Mouse (Mus musculus) neural tube, embryonic 15.5 days (tissue): ENCODE measurements around the gene Ctcf. TPM values are rescaled to one million over a fixed set of nuclear protein-coding genes. Genes with fewer than 3 reads are reported as not detected.

Source experiments
- ATAC-seq: fragments of 200-750 bp; cut with Nextera tagmentation; 2 replicates; pipeline ENCODE4 v1.8.0; 2017; ENCODE audit warnings: mild to moderate bottlenecking, moderate TSS enrichment, moderate library complexity; ENCODE audit not compliant: low FRiP score
- H3K27ac ChIP-seq: fragments of 300-500 bp; sonication (generic); replicated peaks from 2 replicates; pipeline ENCODE4 v1.5.1; 2015; ENCODE audit warnings: mild to moderate bottlenecking, inconsistent platforms
- H3K27me3 ChIP-seq: fragments of 300-500 bp; sonication (generic); replicated peaks from 2 replicates; pipeline ENCODE4 v1.6.1; 2015; ENCODE audit warnings: inconsistent platforms
- H3K36me3 ChIP-seq: fragments of 300-500 bp; sonication (generic); 2 replicates; pipeline ENCODE4 v1.6.1; 2015; ENCODE audit warnings: inconsistent platforms
- H3K4me1 ChIP-seq: fragments of 300-500 bp; sonication (generic); 2 replicates; pipeline ENCODE4 v1.6.1; 2015; ENCODE audit warnings: inconsistent platforms
- H3K4me2 ChIP-seq: fragments of 300-500 bp; sonication (generic); 2 replicates; pipeline ENCODE4 v1.6.1; 2015; ENCODE audit warnings: inconsistent platforms, mild to moderate bottlenecking, moderate library complexity
- H3K4me3 ChIP-seq: fragments of 300-500 bp; sonication (generic); replicated peaks from 2 replicates; pipeline ENCODE4 v1.5.1; 2015; ENCODE audit warnings: mild to moderate bottlenecking, inconsistent platforms
- H3K9ac ChIP-seq: fragments of 300-500 bp; sonication (generic); replicated peaks from 2 replicates; pipeline ENCODE4 v1.6.1; 2015; ENCODE audit warnings: mild to moderate bottlenecking, inconsistent platforms
- H3K9me3 ChIP-seq: fragments of 300-500 bp; sonication (generic); replicated peaks from 2 replicates; pipeline ENCODE4 v1.6.1; 2016; ENCODE audit warnings: inconsistent platforms
- WGBS: fragments of 180-500 bp; shearing (Covaris S2); methylation state at CpG from one replicate; pipeline ENCODE4 v1.1.7; 2015; ENCODE audit warnings: mixed read lengths; 5-methylcytosine and 5-hydroxymethylcytosine counted together
- polyA plus RNA-seq: library from polyadenylated mRNA; unstranded; fragments of >200 nt; fragmentation: Nextera tagmentation; extraction: Ambion mirVana; gene quantifications from 2 replicates; pipeline ENCODE4 v1.2.1, GENCODE M21; 2015

Gene Ctcf
- polyA plus RNA-seq, 1 experiment from 2014 or later = 87.0 TPM

DNA sequence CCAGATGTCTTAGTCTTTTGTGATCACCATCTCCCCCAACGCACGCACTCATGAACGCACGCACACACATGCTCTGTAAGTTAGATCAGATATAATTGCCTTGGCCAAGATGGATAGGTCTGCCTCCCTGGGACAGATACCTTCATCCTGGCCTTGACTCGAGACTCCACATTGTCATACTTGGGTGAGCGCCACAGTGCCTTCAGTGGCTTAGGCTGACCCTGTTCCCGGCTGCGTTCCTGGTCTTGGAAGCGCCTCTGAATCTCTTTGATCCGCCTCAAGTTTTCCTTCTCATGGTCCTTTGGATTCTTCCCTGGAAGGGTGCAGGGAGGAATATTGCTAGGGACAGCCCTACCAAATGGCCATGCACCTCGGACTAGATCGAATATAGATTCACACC, 70.1 kb downstream of the Ctcf start:
- Histone ChIP-seq H3K27ac (no peak overlapping the region), H3K9ac (no peak overlapping the region), H3K36me3 (peaks cover 16% of the 10 kb centered on the region), H3K9me3 (no peaks in the 10 kb centered on the region), H3K4me1 (peaks cover 38% of the 10 kb centered on the region), H3K27me3 (no peaks in the 10 kb centered on the region), H3K4me2 (peak overlapping the region; percentile 99; the same call in 1 of the 2 replicates), H3K4me3 (no peak overlapping the region)
- 83% methylated on average over 12 of the region's 12 CpGs for WGBS
- ATAC-seq = no peak

DNA sequence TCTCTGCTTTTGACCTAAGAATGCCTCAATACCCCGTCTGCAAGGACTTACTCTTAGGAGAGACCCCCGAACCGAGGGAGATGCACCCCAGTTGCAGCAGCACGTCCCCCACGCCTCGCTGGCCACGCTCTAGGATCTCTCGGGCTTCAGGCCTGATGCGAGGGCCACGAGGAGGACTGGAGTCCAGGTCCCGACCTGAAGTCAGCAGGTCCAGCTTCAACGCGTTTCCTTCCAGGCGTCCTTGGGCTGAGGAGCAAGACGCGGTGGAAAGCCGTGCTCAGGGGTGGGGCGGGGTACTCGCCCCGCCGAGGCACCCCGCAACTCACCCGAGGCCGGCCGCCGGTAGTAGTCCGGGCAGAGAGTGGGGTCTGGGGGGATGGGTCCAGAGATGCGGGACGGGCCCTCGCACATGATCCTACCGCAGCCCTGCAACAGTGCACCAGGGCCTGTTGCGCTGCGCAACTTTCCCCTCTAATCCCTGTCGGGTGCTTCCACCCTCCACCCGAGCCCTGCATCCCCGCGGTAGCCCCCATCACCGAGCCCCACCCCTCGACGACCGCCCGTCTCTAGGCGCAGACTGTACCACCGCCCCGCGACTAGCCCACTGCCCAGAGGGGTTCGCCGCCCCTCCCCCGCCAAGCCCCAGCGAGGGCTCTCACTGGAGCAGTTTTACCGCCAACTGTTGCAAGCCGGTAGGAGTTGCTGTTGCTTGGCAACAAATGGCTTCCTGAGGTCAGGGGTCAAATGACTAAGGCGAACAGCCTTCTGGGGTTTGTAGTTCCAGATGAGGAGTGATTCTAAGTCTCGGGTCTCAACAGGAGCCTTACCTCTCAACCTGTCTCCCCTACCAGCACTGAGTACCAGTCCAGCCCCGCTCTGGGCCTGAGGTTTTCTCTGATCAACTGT, 71.4 kb downstream of the Ctcf start, which contains the start of the genes 4933405L10Rik and Enkd1:
Gene 4933405L10Rik (plus strand): TSS at position 158 of the 906 bp plus-strand sequence.
Gene Enkd1 (minus strand): TSS at position 713 of the 906 bp plus-strand sequence.
- Histone ChIP-seq H3K4me3 (peak within 1 kb of the TSS; percentile 81), H3K9ac (peak within 1 kb of the TSS; percentile 59), H3K27ac (no peak within 1 kb of the TSS), H3K4me1 (peaks cover 27% of the 10 kb centered on the region), H3K36me3 (peaks cover 16% of the 10 kb centered on the region), H3K9me3 (no peaks in the 10 kb centered on the region), H3K27me3 (no peaks in the 10 kb centered on the region), H3K4me2 (peak within 1 kb of the TSS; percentile 99)
- ATAC-seq = peak; percentile 78
- 1% methylated on average over 53 of the region's 55 CpGs for WGBS

DNA sequence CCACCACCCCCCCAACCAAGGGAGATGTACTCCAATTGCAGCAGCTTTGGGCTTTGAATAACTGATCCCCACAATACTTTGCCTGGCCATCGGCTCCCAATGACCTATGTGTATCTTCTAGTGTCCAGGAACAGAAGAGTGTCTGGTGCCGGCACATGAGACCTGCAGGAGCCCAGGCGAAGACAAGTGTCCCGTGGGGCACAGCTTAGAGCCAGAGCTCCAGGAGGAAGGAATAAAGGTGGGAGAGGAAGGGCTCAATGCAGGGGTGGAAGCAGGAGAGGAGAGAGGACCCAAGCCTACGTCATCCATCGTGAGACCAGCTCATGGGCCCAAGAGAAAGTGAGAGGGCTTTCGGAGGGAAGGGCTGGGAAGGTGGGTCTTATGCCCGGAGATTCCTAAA, 72.3 kb downstream of the Ctcf start:
- Histone ChIP-seq H3K9me3 (no peaks in the 10 kb centered on the region), H3K4me2 (no peak overlapping the region), H3K27me3 (no peaks in the 10 kb centered on the region), H3K36me3 (0 out of 2 replicates have a peak, but pooled peaks cover 8% of the 10 kb centered on the region), H3K27ac (no peak overlapping the region), H3K9ac (no peak overlapping the region), H3K4me3 (0 out of 2 replicates have a peak overlapping the region, but pooled peaks have one; percentile 81), H3K4me1 (peaks cover 20% of the 10 kb centered on the region)
- no peak for ATAC-seq
- WGBS = 97% methylated on average over 8 of the region's 8 CpGs

DNA sequence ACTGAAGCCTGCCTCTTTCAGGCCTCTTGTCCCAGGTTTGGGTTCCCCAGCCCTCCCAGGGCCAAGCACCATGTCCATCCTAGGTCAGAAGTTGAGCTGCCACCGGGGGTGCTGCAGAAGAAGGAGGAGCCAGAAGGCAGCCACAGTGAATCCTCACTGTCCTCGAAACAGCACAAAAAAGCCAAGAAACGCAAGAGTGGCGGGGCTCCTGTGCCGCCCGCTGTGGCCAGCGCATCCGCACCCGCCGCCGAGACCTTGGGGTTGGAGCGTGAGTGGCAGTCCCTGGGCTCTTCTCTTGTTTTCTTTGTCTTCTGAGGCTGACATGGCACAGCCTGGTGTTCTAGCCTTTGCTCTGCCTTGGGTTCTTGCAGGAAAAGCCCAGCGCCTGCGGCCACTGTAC, 72.9 kb downstream of the Ctcf start:
- Histone ChIP-seq H3K4me2 (no peak overlapping the region), H3K4me1 (peaks cover 20% of the 10 kb centered on the region), H3K9me3 (no peaks in the 10 kb centered on the region), H3K9ac (no peak overlapping the region), H3K27me3 (no peaks in the 10 kb centered on the region), H3K27ac (no peak overlapping the region), H3K4me3 (no peak overlapping the region), H3K36me3 (0 out of 2 replicates have a peak, but pooled peaks cover 2% of the 10 kb centered on the region)
- ATAC-seq = no peak
- 81% methylated on average over 14 of the region's 14 CpGs for WGBS

DNA sequence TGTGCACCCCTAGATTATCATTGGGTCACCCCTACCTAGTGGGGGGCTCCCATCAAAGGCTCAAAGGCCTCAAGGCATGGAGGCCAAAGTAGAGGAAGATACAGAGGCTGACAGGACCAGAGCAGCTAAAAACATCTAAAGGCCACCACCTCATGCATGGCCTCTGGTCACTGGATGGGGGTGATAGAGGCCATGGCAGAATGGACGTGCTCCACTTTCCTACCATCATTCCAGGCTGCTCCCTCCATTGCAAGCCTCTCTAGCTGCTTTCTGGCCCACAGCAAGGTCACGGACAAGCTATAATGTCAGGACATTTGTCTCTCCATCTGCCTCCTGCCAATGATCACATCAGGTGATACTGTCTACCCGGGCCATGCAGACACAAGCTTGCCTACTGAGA, 75.9 kb downstream of the Ctcf start:
- Histone ChIP-seq H3K4me1 (peaks cover 9% of the 10 kb centered on the region), H3K9ac (no peak overlapping the region), H3K27ac (no peak overlapping the region), H3K27me3 (no peaks in the 10 kb centered on the region), H3K36me3 (peaks cover 13% of the 10 kb centered on the region), H3K4me2 (no peak overlapping the region), H3K9me3 (no peaks in the 10 kb centered on the region), H3K4me3 (no peak overlapping the region)
- 88% methylated on average over 3 of the region's 3 CpGs for WGBS
- no peak for ATAC-seq

DNA sequence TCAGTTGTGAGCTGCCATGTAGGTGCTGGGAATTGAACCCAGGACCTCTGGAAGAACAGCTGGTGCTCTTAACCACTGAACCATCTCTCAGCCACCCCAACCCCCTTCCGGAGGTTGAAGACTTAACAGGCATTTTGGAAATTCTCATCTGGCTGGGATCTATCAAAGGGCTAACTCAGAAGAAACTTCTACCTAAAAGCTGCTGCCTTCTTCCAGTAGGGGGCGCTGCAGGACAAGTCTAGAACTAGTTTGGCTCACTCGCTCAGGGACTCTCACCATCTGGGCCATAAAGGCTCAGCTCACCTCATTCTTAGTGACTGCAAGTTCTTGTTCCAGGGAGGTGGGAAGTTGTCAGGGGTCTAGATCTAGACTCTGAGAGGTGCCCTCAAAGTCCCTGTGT, 77.8 kb downstream of the Ctcf start:
- Histone ChIP-seq H3K9me3 (no peaks in the 10 kb centered on the region), H3K36me3 (peaks cover 14% of the 10 kb centered on the region), H3K27me3 (no peaks in the 10 kb centered on the region), H3K27ac (no peak overlapping the region), H3K4me3 (no peak overlapping the region), H3K9ac (no peak overlapping the region), H3K4me2 (no peak overlapping the region), H3K4me1 (no peaks in the 10 kb centered on the region)
- 6% methylated on average over 3 of the region's 3 CpGs for WGBS
- 0 out of 2 replicates have a peak, but pooled peaks have one; percentile 12 for ATAC-seq

DNA sequence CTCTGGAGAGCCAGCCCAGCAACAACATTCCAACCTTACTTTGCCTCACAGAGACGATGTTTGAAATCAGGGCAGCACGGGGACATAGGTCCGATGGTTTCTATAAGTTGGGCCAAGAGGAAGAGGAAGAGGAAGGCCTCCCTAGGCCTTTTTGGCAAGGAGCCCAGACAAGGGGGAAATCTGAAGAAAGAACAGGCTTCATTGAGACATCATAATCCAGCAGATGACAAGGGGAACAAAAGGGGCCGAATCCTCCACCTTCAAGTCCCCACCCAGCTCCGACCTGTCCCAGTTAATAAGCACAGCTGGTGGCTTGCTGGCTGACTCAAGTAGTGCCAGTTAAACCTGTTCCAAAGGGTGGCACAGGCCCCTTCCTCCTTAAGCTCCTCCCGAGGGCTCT, 78.7 kb downstream of the Ctcf start:
- H3K27me3 ChIP-seq = no peaks in the 10 kb centered on the region
- peaks cover 14% of the 10 kb centered on the region for H3K36me3 ChIP-seq
- ATAC-seq = no peak
- no peaks in the 10 kb centered on the region for H3K4me1 ChIP-seq
- H3K9ac ChIP-seq = no peak overlapping the region
- no peak overlapping the region for H3K4me2 ChIP-seq
- no peak overlapping the region for H3K4me3 ChIP-seq
- 84% methylated on average over 6 of the region's 6 CpGs for WGBS
- H3K27ac ChIP-seq = no peak overlapping the region
- no peaks in the 10 kb centered on the region for H3K9me3 ChIP-seq

DNA sequence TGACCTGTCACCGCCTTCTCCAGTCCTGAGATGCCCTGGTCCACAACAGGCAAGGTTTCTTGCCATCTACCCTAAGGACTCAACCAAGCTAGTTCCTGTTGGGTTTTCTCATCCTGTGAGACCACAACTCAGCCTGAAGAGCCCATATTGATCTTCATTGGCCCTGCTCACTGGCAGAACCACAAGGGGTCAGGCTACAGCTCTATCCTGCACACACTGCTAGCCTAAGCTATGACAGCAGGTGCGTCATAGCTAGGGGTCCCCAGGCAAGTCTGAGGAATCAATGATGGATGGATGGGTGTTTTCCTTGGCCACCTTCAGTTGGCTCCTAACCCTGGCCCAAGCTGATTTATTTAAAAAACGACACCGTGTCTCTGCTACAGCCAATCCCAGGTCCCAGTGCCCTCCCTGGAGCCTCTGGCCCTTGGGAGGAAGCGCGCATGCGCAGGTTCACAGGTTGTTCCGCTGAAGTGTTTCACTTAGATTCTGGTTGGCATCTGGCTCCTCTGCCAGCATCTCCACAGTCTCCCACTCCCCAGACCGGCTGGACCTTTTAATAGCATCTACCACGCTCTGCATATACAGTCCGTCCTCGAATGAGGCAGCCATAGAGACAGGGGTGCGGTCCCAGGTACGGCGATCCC, 80.1 kb downstream of the Ctcf start:
- Histone ChIP-seq H3K9me3 (no peaks in the 10 kb centered on the region), H3K4me3 (no peak overlapping the region), H3K4me2 (no peak overlapping the region), H3K27me3 (no peaks in the 10 kb centered on the region), H3K9ac (no peak overlapping the region), H3K4me1 (no peaks in the 10 kb centered on the region), H3K36me3 (peaks cover 21% of the 10 kb centered on the region), H3K27ac (no peak overlapping the region)
- no peak for ATAC-seq
- 95% methylated on average over 15 of the region's 15 CpGs for WGBS

DNA sequence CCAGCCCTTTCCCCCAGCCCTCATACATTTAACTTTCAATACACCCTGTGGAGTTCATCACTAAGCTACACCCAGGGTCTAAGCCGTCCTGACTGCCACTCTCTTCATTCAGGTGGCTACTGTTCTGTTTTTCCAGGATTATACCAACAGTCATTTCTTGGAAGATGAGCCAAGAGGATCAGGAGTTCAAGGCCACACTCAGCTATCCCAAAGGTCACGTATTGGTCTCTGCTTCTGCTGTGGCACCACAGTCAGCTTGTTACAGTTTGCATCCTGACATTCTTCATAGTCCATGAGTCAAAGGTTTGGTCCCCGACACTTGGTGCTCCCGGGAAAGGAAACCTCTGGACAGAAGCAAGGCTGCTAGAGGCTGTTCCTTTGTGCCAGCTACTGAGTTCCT, 83.3 kb downstream of the Ctcf start:
- H3K9me3 ChIP-seq = no peaks in the 10 kb centered on the region
- no peak overlapping the region for H3K4me3 ChIP-seq
- no peaks in the 10 kb centered on the region for H3K4me1 ChIP-seq
- no peak overlapping the region for H3K4me2 ChIP-seq
- no peak overlapping the region for H3K9ac ChIP-seq
- no peaks in the 10 kb centered on the region for H3K27me3 ChIP-seq
- peaks cover 36% of the 10 kb centered on the region for H3K36me3 ChIP-seq
- WGBS = 93% methylated on average over 4 of the region's 4 CpGs
- no peak for ATAC-seq
- no peak overlapping the region for H3K27ac ChIP-seq

DNA sequence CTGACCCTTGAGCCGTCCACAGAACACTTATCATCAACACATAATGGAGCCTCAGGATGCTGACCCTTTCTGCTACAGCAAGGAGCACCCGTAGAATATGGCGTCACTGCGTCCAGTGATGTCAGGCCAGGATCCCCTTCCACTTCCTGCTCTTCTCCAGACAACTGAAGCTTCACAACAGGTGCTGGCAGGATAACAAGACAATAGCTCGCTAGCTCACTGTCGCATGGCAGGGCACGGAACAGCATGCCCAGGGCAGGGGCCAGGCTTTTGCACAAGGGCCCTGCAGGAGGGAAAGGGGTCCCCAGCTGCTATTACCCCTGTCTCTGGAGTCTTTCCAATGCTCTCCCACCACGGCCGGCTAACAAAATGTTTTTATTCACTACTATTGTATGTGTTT, 86.5 kb downstream of the Ctcf start:
- Histone ChIP-seq H3K36me3 (peaks cover 47% of the 10 kb centered on the region), H3K4me1 (no peaks in the 10 kb centered on the region)
- 91% methylated on average over 9 of the region's 9 CpGs for WGBS

DNA sequence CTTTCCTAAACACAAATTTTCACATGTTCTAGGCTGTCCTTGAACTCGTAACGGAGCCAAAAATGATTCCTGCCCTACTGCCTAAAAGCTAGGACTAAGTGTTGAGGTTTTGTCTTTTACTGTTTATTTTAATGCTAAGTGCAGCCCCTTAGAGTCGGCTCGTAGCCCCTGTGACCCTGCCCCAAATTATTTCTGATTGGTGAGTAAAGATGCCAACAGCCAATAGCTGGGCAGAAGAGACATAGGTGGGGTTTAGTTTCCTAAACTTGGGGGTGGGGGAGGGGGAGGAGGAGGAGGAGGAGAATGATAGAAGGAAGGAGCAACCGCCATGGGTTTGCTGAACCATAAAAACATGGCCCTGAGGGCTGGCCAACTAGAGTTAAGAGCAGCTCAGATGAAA, 89.4 kb downstream of the Ctcf start:
- no peak overlapping the region for H3K4me3 ChIP-seq
- H3K36me3 ChIP-seq = peaks cover 50% of the 10 kb centered on the region
- no peak overlapping the region for H3K9ac ChIP-seq
- WGBS = 85% methylated on average over 5 of the region's 5 CpGs
- H3K4me1 ChIP-seq = no peaks in the 10 kb centered on the region
- H3K9me3 ChIP-seq = no peaks in the 10 kb centered on the region
- ATAC-seq = no peak
- no peak overlapping the region for H3K4me2 ChIP-seq
- H3K27me3 ChIP-seq = no peaks in the 10 kb centered on the region
- no peak overlapping the region for H3K27ac ChIP-seq

More for the DNA sequence above, 86.5 kb downstream of the Ctcf start:
- no peak for ATAC-seq
- H3K4me3 ChIP-seq = no peak overlapping the region
- no peak overlapping the region for H3K4me2 ChIP-seq
- H3K9me3 ChIP-seq = no peaks in the 10 kb centered on the region
- no peak overlapping the region for H3K9ac ChIP-seq
- no peaks in the 10 kb centered on the region for H3K27me3 ChIP-seq
- H3K27ac ChIP-seq = no peak overlapping the region
